Mouse (Mus musculus) MEL (cell line): ENCODE data around the gene Krt78.

Source experiments
- CTCF ChIP-seq, 3 experiments: IDR thresholded peaks in 2 of 3; conservative IDR thresholded peaks in 1 of 3; 2 replicates each; pipeline ENCODE4 v1.5.1; 2011 to 2012; ENCODE audit warnings: low read length in 3 of 3, low read depth in 2 of 3, mild to moderate bottlenecking in 2 of 3, improper control_type of control experiment in 1 of 3, inconsistent platforms in 1 of 3, mixed read lengths in 1 of 3, moderate library complexity in 1 of 3; ENCODE audit not compliant: control insufficient read depth in 1 of 3, insufficient read depth in 1 of 3, poor library complexity in 1 of 3, severe bottlenecking in 1 of 3
- ELF1 ChIP-seq: IDR thresholded peaks from 2 replicates; pipeline ENCODE4 v1.6.1; 2014; ENCODE audit warnings: low read depth, mild to moderate bottlenecking, inconsistent platforms, low read length, improper control_type of control experiment, moderate library complexity
- EP300 ChIP-seq, 2 experiments: IDR thresholded peaks; 2 replicates each; pipeline ENCODE4 v1.6.1; 2011; ENCODE audit warnings: improper control_type of control experiment in 2 of 2, low read length in 2 of 2, low read depth in 1 of 2, mild to moderate bottlenecking in 1 of 2
- JUND ChIP-seq: IDR thresholded peaks from 2 replicates; pipeline ENCODE4 v1.6.1; 2011; ENCODE audit warnings: low read depth, mild to moderate bottlenecking, improper control_type of control experiment, low read length
- MAFK ChIP-seq: IDR thresholded peaks from 2 replicates; pipeline ENCODE4 v1.6.1; 2011; ENCODE audit warnings: low read depth, mild to moderate bottlenecking, low read length, improper control_type of control experiment, borderline replicate concordance
- MAZ ChIP-seq: IDR thresholded peaks from 2 replicates; pipeline ENCODE4 v1.6.1; 2012; ENCODE audit warnings: low read depth, mild to moderate bottlenecking, inconsistent platforms, low read length, improper control_type of control experiment
- MEF2A ChIP-seq: IDR thresholded peaks from 2 replicates; pipeline ENCODE4 v1.6.1; 2014; ENCODE audit warnings: low read depth, mild to moderate bottlenecking, inconsistent platforms, low read length, improper control_type of control experiment; ENCODE audit not compliant: poor library complexity, insufficient replicate concordance, severe bottlenecking; ENCODE audit errors: extremely low read depth
- POLR2AphosphoS5 ChIP-seq: IDR thresholded peaks from 2 replicates; pipeline ENCODE4 v1.6.1; 2012; ENCODE audit warnings: low read depth, borderline replicate concordance, mild to moderate bottlenecking, inconsistent platforms, low read length, moderate library complexity, mixed read lengths
- TBP ChIP-seq: IDR thresholded peaks from 2 replicates; pipeline ENCODE4 v1.8.0; 2011; ENCODE audit warnings: low read depth, low read length, improper control_type of control experiment
- TCF12 ChIP-seq: IDR thresholded peaks from 2 replicates; pipeline ENCODE4 v1.6.1; 2014; ENCODE audit warnings: low read depth, mild to moderate bottlenecking, inconsistent platforms, low read length, improper control_type of control experiment, moderate library complexity
- ZC3H11A ChIP-seq: IDR thresholded peaks from 2 replicates; pipeline ENCODE4 v1.6.1; 2012; ENCODE audit warnings: low read depth, mild to moderate bottlenecking, inconsistent platforms, low read length, improper control_type of control experiment
- ZKSCAN1 ChIP-seq: IDR thresholded peaks from 2 replicates; pipeline ENCODE4 v1.6.1; 2012; ENCODE audit warnings: low read depth, mild to moderate bottlenecking, inconsistent platforms, low read length, improper control_type of control experiment, moderate library complexity

DNA sequence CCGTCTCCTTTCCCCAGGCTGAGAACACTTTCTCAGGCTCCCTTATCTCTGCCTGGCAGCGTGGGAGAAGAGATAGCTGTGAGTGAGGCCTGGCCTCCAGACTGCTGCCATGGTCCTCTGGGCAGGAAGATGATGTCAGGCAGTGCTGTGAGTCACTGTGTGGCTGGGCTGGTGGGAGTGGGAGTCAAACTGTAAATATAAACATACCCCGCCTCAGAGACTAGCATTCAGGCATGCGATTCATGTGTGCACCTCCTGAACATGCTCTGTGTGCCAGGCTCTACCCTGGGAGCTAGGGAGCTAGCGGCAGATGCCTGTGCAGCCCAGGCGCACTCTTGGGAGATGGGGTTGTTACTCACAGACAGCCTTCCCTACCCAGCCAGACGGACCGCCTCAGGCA is 12.1 kb downstream of the Krt78 start:
- TF ChIP-seq POLR2AphosphoS5 (no peak), MEF2A (no peak), EP300 (IDR thresholded peaks at IDR 0.05; ENCODE audit: low read depth in 1 of 2, low read length in 2 of 2) (no peak), ZC3H11A (no peak), CTCF (IDR thresholded peaks at IDR 0.05 in 2 of 3, conservative IDR thresholded peaks at IDR 0.05 in 1 of 3; ENCODE audit: control insufficient read depth in 1 of 3, insufficient read depth in 1 of 3, low read depth in 2 of 3, low read length in 3 of 3, poor library complexity in 1 of 3, severe bottlenecking in 1 of 3) (no peak), TCF12 (no peak), ELF1 (no peak), MAZ (no peak), MAFK (no peak), JUND (no peak), TBP (no peak), ZKSCAN1 (no peak)
